Mouse (Mus musculus) stomach, postnatal 0 days (tissue): ENCODE results near the gene Efcc1. TPM values are rescaled to one million over a fixed set of nuclear protein-coding genes. Genes with fewer than 3 reads are reported as not detected.
"Not testable (repeated sequence)": the region's sequence is repeated elsewhere in the genome, so short reads cannot be mapped to it uniquely, and the experiment has no call there.

Source experiments
- ATAC-seq: fragments of 200-750 bp; cut with Nextera tagmentation; 2 replicates; pipeline ENCODE4 v1.8.0; 2017; ENCODE audit not compliant: low FRiP score, low TSS enrichment
- DNase-seq: peaks from one replicate; pipeline ENCODE4 v3.0.0-alpha.2; 2016; ENCODE audit warnings: low spot score
- H3K27ac ChIP-seq: fragments of 300-500 bp; sonication (generic); replicated peaks from 2 replicates; pipeline ENCODE4 v1.5.1; 2014; ENCODE audit warnings: mild to moderate bottlenecking, control low read depth
- H3K27me3 ChIP-seq: fragments of 300-500 bp; sonication (generic); 2 replicates; pipeline ENCODE4 v1.6.1; 2014; ENCODE audit warnings: low read length; ENCODE audit not compliant: control insufficient read depth, insufficient read depth
- H3K36me3 ChIP-seq: fragments of 300-500 bp; sonication (generic); 2 replicates; pipeline ENCODE4 v1.6.1; 2014; ENCODE audit warnings: low read length, mixed read lengths; ENCODE audit not compliant: control insufficient read depth, insufficient read depth
- H3K4me1 ChIP-seq: fragments of 300-500 bp; sonication (generic); replicated peaks from 2 replicates; pipeline ENCODE4 v1.6.1; 2014; ENCODE audit warnings: antibody characterized with exemption; ENCODE audit not compliant: control insufficient read depth, insufficient read depth
- H3K4me2 ChIP-seq: fragments of 300-500 bp; sonication (generic); replicated peaks from 2 replicates; pipeline ENCODE4 v1.6.1; 2014; ENCODE audit warnings: low read depth, mild to moderate bottlenecking, control low read depth, moderate library complexity
- H3K4me3 ChIP-seq: fragments of 300-500 bp; sonication (generic); 2 replicates; pipeline ENCODE4 v1.5.1; 2014; ENCODE audit warnings: low read depth, low read length, control low read depth
- H3K9ac ChIP-seq: fragments of 300-500 bp; sonication (generic); 2 replicates; pipeline ENCODE4 v1.6.1; 2014; ENCODE audit warnings: mild to moderate bottlenecking, low read length, control low read depth, mixed read lengths
- H3K9me3 ChIP-seq: fragments of 300-500 bp; sonication (generic); 2 replicates; pipeline ENCODE4 v1.6.1; 2016; ENCODE audit warnings: low read length; ENCODE audit not compliant: control insufficient read depth
- CTCF ChIP-seq: IDR thresholded peaks from 2 replicates; pipeline ENCODE4 v1.5.1; 2016; ENCODE audit warnings: antibody characterized with exemption, low read depth, mild to moderate bottlenecking, moderate library complexity
- EP300 ChIP-seq: optimal IDR thresholded peaks from 2 replicates; pipeline ENCODE3; 2016; ENCODE audit warnings: antibody characterized with exemption
- WGBS: fragments of 180-500 bp; shearing (Covaris S2); extraction: QIAGEN DNeasy Blood & Tissue Kit; methylation state at CpG from one replicate; pipeline ENCODE4 v1.1.7; 2014; 5-methylcytosine and 5-hydroxymethylcytosine counted together
- polyA plus RNA-seq: library from polyadenylated mRNA; unstranded; fragments of >200 nt; fragmentation: Nextera tagmentation; extraction: Ambion mirVana; gene quantifications from 2 replicates; pipeline ENCODE4 v1.2.1, GENCODE M21; 2015

Gene Efcc1
- polyA plus RNA-seq, 1 experiment from 2014 or later: 1.4 TPM

- WGBS: 64% methylated on average over 4 of the region's 4 CpGs
- TF ChIP-seq EP300 (no peak), CTCF (peak; percentile 82)
- H3K27me3 ChIP-seq: no peaks in the 10 kb centered on the region
- no peak overlapping the region for H3K4me2 ChIP-seq
- H3K27ac ChIP-seq: no peak overlapping the region
- H3K9me3 ChIP-seq: no peaks in the 10 kb centered on the region
- H3K36me3 ChIP-seq: no peaks in the 10 kb centered on the region
- no peak overlapping the region for H3K4me3 ChIP-seq
- H3K4me1 ChIP-seq: no peaks in the 10 kb centered on the region
- H3K9ac ChIP-seq: no peak overlapping the region
- DNase-seq: no peak
- ATAC-seq: 0 out of 2 replicates have a peak, but pooled peaks have one; percentile 51
These were observed 33.0 kb downstream of the Efcc1 start for GRCm38 (mm10) chr6:87763376-87764280.

- H3K27me3 ChIP-seq, H3K4me3 ChIP-seq, ATAC-seq, H3K9me3 ChIP-seq, H3K36me3 ChIP-seq, H3K9ac ChIP-seq, DNase-seq, H3K27ac ChIP-seq, H3K4me1 ChIP-seq, H3K4me2 ChIP-seq: not testable (repeated sequence)
- 93% methylated on average over 2 of the region's 2 CpGs for WGBS
These were observed 33.6 kb downstream of the Efcc1 start for GRCm38 (mm10) chr6:87764296-87764695.

- TF ChIP-seq CTCF: peak; percentile 70
- no peak for TF ChIP-seq EP300
- no peaks in the 10 kb centered on the region for H3K4me1 ChIP-seq
- no peaks in the 10 kb centered on the region for H3K9me3 ChIP-seq
- WGBS: 47% methylated on average over 8 of the region's 8 CpGs
- no peak overlapping the region for H3K9ac ChIP-seq
- ATAC-seq (no peak; the same call in 1 of the 2 replicates), DNase-seq (no peak)
- H3K4me3 ChIP-seq: no peak overlapping the region
- H3K36me3 ChIP-seq: no peaks in the 10 kb centered on the region
- H3K4me2 ChIP-seq: no peak overlapping the region
- no peaks in the 10 kb centered on the region for H3K27me3 ChIP-seq
- H3K27ac ChIP-seq: no peak overlapping the region
These were observed 40.0 kb downstream of the Efcc1 start for GRCm38 (mm10) chr6:87770626-87771025.

- TF ChIP-seq EP300: no peak
- TF ChIP-seq CTCF: no peak
- WGBS: 21% methylated on average over 1 of the region's 1 CpGs
These were observed 43.8 kb downstream of the Efcc1 start for GRCm38 (mm10) chr6:87774466-87774865.

GRCm38 (mm10) chr6:87774909-87775308 lies 44.2 kb downstream of the Efcc1 start:
- Histone ChIP-seq H3K9ac (no peak overlapping the region), H3K4me1 (no peaks in the 10 kb centered on the region), H3K27ac (no peak overlapping the region), H3K4me3 (no peak overlapping the region), H3K27me3 (no peaks in the 10 kb centered on the region), H3K9me3 (no peaks in the 10 kb centered on the region), H3K4me2 (no peak overlapping the region), H3K36me3 (no peaks in the 10 kb centered on the region)
- WGBS: 71% methylated on average over 9 of the region's 9 CpGs
- DNase-seq (no peak), ATAC-seq (no peak)
- no peak for TF ChIP-seq CTCF
- no peak for TF ChIP-seq EP300

More at GRCm38 (mm10) chr6:87774466-87774865, 43.8 kb downstream of the Efcc1 start:
- Histone ChIP-seq H3K4me1 (no peaks in the 10 kb centered on the region), H3K9ac (no peak overlapping the region), H3K4me3 (no peak overlapping the region), H3K9me3 (no peaks in the 10 kb centered on the region), H3K27me3 (no peaks in the 10 kb centered on the region), H3K27ac (no peak overlapping the region), H3K36me3 (no peaks in the 10 kb centered on the region), H3K4me2 (no peak overlapping the region)
- no peak for DNase-seq
- no peak for ATAC-seq

- Histone ChIP-seq H3K4me1 (no peaks in the 10 kb centered on the region), H3K27ac (no peak overlapping the region), H3K27me3 (no peaks in the 10 kb centered on the region), H3K9me3 (no peaks in the 10 kb centered on the region), H3K4me3 (no peak overlapping the region), H3K36me3 (no peaks in the 10 kb centered on the region), H3K9ac (no peak overlapping the region), H3K4me2 (no peak overlapping the region)
- TF ChIP-seq EP300: no peak
- no peak for TF ChIP-seq CTCF
- WGBS: 46% methylated on average over 3 of the region's 3 CpGs
- no peak for ATAC-seq
- DNase-seq: no peak
These were observed 45.0 kb downstream of the Efcc1 start for GRCm38 (mm10) chr6:87775588-87776245.
